ENCODE assay signal across 8 mouse cellular contexts in genomic region chr4:94476749-94477399, GRCm38 (mm10).
DNase-seq lines count a peak whose midpoint lies in the region; TF ChIP-seq lines count a peak whose summit lies in the region.
"Had no signal": no experiment of that assay in that cellular context is flagged by ENCODE, and none has a peak within 500 bp of the region (broad histone marks: within the 10 kb centered on the region; RNA-seq: fewer than 3 reads in every experiment).

No protein-coding gene starts in this region.

- no peak for TF ChIP-seq CTCF in gastrocnemius, adult 2 months (IDR thresholded peaks at IDR 0.05)

- no peaks in the 10 kb centered on the region for H3K27me3 ChIP-seq in splenic B cell, adult 2 months (ENCODE audit: control insufficient read depth, insufficient read depth, low read length, poor library complexity, severe bottlenecking)

- H3K27ac ChIP-seq in gastrocnemius, adult 2 months: peak overlapping the region; percentile 90

- no peaks in the 10 kb centered on the region for H3K36me3 ChIP-seq in splenic B cell, adult 2 months (ENCODE audit: control insufficient read depth, insufficient read depth, low read length, poor library complexity, severe bottlenecking)

- intact Hi-C loops in gastrocnemius, adult 2 months (cut with DNase I): loop anchor here (10.0 kb wide), 1 partner anchor 1142 kb away; the partner anchor contains the start of gene Tusc1
- intact Hi-C loops in heart, postnatal 36 days (cut with DNase I): no loop called here

- DNase-seq in right cerebral cortex, postnatal 25 days: peak; percentile 8
- DNase-seq in right cerebral cortex, postnatal 14 days: no peak
- peak; percentile 66 for DNase-seq in gastrocnemius, adult 2 months
- peak; percentile 35 to 44 for DNase-seq in heart, postnatal 36 days
- peak; percentile 4 for DNase-seq in splenic B cell, adult 2 months (ENCODE audit: low read depth, low spot score)
- DNase-seq in urinary bladder, postnatal 14 days (ENCODE audit: low spot score): no peak
- no peak for DNase-seq in neural tube, embryonic 10.5 days (ENCODE audit: extremely low spot score, low spot score)
- DNase-seq: cerebellum, postnatal 36 days had no signal

- H3K4me3 ChIP-seq in gastrocnemius, adult 2 months: peak overlapping the region; percentile 69

Comparison
In these comparisons a context has a peak if more than half of its experiments do, and no peak if none do; other contexts are left out.
1. DNase-seq: peak in right cerebral cortex, postnatal 25 days (single experiment), gastrocnemius, adult 2 months (single experiment), heart, postnatal 36 days (2 of 2) and splenic B cell, adult 2 months (single experiment); none in right cerebral cortex, postnatal 14 days (single experiment), urinary bladder, postnatal 14 days (single experiment) and neural tube, embryonic 10.5 days (single experiment).